Mouse (Mus musculus): ENCODE measurements around the gene Zfr.
"Not testable (repeated sequence)": the region's sequence is repeated elsewhere in the genome, so short reads cannot be mapped to it uniquely, and the experiment has no call there.

The Zfr gene

DNA sequence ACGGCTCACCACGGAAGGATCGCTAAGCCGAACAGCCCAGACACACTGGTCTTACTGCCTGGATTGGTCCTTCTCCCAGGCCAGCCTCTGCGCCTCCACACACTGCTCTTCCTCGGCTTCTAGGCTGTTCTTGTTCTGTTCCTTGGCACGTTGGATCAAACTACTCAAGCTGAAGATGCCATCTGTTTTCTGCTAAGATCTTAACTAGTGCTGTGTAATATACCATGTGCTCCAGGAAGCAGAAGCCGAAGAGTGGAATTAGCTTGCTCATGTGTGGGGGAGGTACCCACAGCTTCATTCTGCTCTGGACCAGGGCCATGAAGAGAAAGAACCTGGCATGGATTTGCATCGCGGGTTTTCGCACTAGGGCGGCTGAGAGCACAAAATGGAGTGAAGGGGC, 11.2 kb upstream of the Zfr start:
- no peak for DNase-seq (ENCODE audit: extremely low spot score, low spot score)

DNA sequence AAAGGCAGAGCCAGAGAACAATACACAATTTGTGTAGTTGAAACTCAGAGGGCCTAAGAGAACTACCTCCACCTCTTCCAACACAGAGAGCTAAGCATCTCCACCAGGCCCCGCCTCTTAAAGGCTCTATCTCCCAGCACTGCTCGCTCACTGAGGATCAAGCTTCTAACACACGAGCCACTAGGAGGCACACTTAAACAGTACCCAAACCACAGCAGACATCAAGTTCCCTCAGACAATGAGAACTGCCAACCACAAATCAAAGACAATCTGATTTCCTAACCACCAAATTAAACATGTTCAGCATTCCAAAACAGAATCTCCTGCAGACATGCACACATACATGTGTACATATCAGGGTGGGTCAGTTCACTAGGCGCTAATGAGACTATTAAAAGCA, 9.4 kb upstream of the Zfr start:
- DNase-seq (ENCODE audit: extremely low spot score, low spot score), result no peak

DNA sequence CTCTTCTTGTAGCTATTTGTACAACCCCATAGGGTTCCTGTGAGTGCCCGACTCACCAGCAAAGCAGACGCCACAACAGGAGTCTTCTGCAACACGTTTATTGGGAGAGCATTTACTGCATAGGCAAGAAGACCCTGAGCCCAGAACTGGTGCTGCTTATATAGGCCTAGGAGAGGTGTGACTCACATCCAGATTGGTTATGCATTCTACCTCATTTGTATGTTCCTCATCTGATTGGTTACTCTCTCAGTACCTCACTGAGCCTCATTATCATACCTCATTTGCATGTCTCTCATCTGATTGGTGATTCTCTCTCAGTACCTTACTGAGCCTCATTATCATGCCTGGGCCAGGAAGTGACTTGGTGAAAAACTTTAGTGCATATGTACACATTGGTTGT, 8.7 kb upstream of the Zfr start:
- DNase-seq (ENCODE audit: extremely low spot score, low spot score), result not testable (repeated sequence)

DNA sequence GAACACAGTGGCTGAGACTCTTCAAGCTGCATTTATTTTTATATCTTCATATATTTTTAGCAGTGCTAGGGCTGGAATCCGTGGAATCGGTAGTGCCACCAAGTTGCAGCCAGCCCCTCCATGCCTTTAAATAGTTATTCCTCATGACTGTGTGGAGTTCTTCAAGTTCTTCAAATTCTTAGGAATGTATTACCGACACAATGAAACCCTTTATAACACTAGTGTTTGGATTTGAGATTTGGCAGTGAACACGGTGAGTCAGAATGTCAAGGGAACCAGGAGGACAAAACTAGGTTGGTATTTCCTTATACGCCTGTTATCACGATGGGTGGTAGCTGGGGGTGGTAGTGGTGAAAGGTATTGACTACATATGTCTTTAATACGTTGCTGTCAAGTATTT, 6.4 kb upstream of the Zfr start:
- no peak for DNase-seq (ENCODE audit: extremely low spot score, low spot score)

DNA sequence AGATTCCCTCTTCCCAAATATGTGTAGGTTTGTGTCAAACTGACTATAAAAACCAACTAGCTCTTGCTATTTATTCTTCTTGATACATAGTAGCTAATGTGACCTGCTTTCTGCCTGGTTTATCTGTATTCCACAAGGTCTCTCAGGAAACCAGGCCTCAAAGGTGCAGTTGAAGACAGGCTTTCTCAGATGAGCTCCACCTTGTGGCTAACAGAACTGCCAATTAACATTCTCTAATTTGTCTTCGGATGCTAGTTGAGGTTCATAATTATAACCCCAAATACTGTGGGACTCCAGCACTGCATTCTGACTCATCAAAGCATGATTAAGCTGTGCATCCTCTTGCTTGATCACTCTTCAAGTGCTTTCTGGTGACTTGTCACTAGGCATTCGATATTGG, 4.2 kb upstream of the Zfr start:
- DNase-seq (ENCODE audit: extremely low spot score, low spot score), result no peak

DNA sequence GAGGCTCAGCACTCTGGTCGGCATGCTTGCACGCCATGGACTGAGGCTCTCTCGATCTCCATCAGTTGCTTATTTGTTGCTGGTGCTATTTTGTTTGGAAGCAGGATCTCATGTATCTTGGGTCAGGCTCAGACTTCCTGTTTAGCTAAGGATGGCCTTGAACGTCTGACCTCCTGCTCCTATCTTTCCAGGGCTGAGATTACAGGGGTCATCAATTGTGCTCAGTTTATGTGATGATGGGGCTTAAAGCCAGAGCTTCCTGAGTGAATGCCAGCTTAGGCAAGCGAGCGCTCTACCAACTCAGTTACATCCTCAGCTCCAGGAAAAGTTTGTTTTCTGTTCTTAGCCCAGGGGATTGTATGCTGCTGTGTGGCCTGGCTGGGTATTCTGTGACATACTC, 3.1 kb upstream of the Zfr start:
- no peak for DNase-seq (ENCODE audit: extremely low spot score, low spot score)

DNA sequence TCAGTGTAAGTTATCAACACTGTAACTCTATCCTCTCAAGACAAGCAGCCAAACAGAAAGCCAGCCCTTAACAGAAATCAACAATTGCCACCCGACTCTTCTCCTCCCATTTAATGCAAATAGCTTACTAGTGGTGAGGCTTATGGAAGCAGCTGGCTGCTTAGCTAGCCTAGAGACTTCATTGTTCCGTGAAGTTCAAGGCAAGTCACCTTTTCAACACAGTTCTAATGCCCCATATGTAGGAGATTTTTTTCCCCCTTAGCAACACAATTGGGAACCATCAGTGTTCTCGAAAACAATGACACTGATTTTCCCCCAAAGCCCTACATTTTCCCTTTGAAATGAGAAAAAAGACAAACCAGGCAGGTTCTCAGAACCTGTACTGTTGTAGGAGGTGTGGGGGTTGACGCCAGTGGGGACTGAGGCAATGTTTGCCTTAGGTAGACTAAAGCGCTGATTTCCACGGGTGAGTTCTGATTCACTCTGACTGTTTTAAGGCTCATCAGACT, 1.9 kb upstream of the Zfr start:
- DNase-seq (ENCODE audit: extremely low spot score, low spot score), result no peak

DNA sequence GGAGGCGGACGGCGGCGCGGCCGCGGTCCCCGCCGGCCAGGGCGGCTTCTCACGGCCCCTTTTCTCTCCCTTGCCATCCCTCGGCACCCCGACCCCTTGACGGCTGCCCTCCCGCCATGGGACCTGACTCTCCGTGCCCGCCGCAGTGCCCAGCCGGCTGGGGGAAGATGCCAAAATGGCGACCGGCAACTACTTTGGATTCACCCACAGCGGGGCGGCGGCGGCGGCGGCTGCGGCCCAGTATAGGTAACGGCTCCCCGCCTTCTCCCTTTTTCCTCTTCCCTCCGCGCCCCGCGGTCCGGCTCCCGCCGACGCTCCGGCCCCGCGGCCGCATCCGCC, 431 bp downstream of the Zfr start:
- DNase-seq (ENCODE audit: extremely low spot score, low spot score), result no peak

DNA sequence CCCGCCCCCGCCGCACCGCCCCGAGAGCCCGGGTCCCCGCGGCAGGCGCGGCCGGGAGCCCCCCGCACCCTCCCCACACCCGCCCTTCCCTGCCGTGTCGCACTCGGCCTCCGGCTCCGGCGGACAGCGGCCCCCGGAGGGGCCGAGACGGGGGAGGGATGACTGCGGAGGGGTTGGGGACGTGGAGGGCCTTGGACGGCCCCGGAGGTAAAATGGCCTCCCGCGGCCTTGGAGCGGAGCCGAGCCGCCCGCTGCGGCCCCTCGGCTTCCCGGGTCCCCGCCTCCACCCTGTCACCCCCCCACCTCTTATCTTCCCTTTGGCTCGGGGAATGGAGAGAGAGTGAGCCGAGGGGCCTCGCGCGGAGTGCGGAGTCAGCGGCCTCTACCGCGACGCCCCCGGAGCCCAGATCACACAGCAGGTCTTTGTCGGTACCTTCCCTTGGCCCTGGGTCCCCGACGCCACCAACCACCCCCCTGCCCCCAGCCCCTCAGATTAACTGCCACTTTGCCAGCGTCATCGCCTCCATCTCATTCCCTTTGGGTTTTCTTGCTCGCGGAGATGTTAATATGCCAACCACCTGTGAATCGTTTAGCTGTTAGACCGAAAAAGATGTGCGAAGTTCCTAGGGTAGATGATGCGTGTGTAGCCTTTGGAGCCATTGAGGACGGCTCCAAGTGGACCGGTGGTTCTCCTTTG, 949 bp downstream of the Zfr start:
- DNase-seq (ENCODE audit: extremely low spot score, low spot score), result peak; percentile 77

DNA sequence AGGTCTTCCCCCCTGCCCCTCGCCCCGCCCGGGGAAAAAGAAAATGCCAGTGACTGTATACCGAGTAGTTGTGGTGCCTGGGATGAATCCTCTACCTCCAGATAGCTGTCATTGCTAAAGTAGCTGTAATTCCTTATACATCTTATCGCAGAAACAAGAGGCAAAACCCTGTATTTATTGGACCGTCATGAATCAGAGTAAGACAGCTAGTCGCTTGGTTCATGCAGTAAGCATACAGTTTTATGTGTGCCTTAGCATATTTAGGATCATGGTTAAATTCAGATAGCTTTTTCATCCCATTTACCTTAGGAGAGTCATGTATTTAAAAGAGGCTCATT, 1.5 kb downstream of the Zfr start:
- no peak for DNase-seq (ENCODE audit: extremely low spot score, low spot score)

DNA sequence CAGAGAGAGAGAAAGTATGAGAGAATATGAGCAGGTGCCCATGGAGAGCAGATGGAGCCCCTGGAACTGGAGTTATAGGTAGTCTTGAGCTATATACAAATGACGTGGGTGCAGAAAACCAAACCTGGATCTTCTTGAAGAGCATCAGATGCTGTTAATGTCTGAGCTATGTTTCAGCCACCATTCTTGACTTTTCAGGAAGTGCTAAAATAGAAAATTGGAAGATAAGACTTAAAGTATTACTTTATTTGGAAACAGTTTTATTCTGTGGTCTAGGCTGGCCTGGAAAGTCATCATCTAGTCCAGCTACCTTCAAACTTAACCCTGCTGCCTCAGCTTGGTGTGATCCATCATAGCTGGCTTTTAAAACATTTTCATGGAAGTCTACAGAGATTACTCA, 7.3 kb downstream of the Zfr start:
- DNase-seq (ENCODE audit: extremely low spot score, low spot score), result no peak

DNA sequence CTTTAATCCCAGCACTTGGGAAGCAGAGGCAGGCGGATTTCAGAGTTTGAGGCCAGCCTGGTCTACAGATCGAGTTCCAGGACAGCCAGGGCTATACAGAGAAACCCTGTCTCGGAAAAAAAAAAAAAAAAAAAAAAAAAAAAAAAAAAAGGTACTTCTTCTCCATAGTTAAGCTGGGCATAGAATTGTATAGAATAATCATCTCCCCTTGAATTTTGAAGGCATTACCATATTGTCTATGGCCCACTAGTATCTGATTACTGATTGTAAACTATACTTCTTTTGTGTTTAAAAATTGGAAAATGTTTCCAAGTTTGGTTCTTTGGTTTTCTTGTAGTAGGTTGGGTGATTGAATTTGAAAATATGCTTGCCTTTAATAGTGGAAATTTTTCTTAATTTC, 13.2 kb downstream of the Zfr start:
- DNase-seq (ENCODE audit: extremely low spot score, low spot score), result not testable (repeated sequence)

DNA sequence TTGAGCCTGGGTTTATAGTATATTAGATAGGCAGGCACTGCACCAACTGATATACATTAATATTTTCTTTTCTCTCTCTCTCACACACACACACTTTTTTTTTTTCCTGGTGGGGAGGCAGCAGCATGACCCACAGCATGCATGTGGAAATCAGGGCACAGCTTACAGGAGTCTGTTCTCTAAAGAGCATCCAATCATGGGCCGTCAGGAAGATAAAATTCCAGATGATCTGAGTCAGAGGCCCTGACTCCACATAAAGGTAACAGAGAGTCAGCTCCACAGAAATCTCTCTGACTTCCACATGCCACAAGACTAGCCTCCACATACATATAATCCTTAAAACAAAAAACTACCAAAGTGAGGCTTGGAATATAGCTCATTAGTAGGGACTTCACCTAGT, 16.9 kb downstream of the Zfr start:
- no peak for DNase-seq (ENCODE audit: extremely low spot score, low spot score)

DNA sequence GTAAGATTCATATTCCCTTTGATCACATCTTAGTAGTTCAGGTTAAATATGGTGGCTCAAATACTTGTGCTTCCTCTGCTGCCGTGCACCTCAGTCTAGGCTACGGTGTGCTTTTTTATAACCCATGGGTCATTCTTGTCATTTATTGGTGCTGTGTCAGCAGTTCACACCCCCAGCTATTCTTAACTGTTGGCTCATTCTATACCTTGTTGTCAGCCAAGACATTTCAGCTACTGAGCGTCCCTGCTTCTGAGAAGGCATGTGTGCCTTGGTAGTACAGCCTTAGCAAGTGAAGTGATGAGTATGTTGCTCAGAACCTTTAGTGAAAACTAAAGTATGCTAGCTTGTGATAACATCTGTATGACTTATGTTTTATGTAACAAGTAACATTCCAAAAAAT, 17.7 kb downstream of the Zfr start:
- DNase-seq (ENCODE audit: extremely low spot score, low spot score), result no peak

DNA sequence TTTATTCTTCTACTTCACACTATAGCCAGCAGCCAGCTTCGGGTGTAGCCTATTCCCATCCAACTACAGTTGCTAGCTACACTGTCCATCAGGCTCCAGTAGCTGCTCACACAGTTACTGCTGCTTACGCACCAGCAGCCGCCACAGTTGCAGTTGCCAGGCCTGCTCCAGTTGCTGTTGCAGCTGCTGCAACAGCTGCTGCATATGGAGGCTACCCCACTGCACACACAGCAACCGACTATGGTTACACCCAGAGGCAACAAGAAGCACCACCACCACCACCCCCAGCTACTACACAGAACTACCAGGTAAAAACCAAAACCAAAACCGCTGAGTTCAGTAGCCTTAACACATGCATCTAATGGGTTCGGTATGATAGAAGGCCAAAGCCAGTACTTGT, 18.7 kb downstream of the Zfr start:
- no peak for DNase-seq (ENCODE audit: extremely low spot score, low spot score)

DNA sequence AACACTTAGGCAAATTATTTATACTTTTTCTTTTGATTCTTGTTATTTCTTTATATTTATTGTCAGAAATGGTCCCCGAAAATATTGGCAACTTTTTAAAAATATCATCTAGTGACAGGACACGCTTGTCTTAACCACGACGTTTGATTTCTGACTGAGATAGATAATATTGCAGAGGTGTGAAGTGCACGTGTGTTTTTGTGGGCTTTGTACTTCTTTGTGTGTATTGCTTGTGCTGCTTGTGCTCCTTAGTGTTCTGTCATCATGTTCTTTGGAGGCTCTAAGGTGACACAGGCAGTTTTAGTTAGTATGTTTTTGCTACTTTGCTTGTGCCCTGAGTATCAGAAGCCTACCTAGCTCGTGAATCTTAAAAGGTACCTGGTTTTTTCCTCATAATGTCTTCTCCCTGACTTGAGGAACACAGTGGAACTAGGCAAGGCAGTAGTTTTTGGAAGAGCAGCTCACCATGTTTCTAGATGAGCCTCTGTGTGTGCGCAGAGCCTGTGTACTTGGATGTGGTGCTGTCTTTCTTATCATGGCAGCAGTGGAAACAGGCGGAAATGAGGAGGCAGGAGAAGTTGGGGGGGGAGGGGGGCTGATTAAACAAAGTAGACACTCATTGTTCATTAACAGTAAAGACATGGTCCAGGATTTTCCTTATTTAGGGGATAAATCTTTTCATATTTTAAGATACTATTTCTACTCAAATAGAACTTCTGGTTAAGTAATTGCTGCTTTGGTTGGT, 23.5 kb downstream of the Zfr start:
- no peak for DNase-seq (ENCODE audit: extremely low spot score, low spot score)

DNA sequence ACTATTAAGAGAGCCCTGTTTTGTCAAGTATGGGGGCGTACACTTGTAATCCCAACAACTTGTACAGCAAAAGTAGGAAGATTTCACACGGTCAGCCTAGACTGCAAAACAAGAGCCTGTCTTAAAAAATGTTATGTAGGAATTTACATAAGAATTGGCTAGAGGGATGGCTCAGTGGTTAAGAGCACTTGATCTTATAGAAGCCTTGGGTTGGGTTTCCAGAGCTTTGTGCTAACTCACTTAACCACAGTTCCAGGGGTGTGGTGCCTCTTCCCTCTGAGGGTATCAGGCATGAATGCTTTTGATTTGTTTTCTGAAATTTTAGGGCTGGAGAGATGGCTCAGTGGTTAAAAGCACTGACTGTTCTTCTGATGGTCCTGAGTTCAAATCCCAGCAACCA, 29.8 kb downstream of the Zfr start:
- no peak for DNase-seq (ENCODE audit: extremely low spot score, low spot score)

DNA sequence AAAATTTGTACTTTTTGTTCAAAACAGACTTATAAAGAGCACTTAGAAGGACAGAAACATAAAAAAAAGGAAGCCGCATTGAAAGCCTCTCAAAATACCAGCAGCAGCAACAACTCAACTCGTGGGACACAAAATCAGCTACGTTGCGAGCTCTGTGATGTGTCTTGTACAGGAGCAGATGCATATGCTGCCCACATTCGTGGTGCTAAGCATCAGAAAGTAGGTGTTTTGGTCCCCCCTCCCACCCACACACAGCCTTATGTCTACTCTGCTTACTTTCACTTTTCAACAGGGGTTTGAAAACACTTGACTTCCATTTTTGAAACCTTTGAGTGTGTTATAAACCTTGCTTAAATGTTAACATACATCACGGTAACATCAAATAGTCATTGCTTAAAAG, 31.9 kb downstream of the Zfr start:
- no peak for DNase-seq (ENCODE audit: extremely low spot score, low spot score)

DNA sequence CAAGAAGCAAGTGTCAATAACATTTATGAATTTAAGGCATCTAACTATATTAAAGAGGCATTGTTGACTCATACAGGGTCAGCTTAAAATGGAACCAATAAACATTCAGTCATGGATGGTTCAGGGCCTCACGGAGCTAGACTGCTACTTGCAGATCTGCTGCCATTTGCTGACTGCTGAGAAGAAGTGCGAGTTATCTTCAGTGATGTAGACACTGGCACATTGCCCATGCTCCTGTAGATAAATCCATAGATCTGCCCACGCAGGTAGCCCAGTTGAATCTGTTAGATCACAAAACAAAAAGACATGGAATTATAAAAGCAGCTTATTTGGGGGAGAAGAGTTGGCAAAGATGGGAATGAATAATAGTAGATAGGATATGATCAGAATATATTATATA, 36.1 kb downstream of the Zfr start:
- no peak for DNase-seq (ENCODE audit: extremely low spot score, low spot score)

DNA sequence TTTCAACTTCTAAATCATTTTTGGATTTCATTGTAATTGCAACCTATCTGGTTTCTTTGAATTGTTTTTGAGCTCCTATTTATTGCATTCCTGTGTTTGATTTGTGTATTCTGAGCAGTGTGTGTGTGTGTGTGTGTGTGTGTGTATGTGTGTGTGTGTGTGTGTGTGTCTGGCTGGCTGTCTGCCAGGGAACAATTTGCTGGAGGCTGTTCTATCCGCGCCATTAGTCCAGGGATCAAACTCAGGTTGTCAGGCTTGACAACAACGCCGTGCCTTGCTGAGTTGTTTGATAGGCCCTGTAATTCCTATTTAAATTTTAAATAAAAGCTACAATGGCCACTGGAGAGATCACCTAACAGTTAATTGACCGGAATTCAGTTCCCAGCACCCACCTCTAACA, 60.5 kb downstream of the Zfr start:
- DNase-seq (ENCODE audit: extremely low spot score, low spot score), result no peak

DNA sequence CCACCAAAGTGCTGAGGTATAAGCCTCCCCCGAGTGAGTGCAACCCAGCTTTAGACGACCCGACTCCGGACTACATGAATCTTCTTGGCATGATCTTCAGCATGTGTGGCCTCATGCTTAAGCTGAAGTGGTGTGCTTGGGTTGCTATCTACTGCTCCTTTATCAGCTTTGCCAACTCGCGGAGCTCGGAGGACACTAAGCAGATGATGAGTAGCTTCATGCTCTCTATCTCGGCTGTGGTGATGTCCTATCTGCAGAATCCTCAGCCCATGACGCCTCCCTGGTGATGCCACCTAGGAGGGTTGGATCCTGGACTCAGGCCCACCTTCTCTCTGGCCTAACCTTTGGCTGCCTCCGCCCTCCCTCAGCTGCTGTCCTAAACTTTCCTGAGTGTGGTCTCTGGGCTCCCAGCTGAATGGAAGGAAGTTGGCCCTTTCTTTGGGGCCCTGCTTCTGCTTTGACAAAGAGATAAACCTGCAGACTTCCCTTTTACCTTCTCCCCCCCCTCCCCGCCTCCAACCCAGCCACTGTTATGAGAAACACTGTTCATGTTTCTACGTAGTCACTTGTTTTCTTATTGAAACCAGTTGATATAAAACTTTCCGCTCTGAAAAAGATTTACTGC, 63.7 kb downstream of the Zfr start:
- DNase-seq (ENCODE audit: extremely low spot score, low spot score), result not testable (repeated sequence)

DNA sequence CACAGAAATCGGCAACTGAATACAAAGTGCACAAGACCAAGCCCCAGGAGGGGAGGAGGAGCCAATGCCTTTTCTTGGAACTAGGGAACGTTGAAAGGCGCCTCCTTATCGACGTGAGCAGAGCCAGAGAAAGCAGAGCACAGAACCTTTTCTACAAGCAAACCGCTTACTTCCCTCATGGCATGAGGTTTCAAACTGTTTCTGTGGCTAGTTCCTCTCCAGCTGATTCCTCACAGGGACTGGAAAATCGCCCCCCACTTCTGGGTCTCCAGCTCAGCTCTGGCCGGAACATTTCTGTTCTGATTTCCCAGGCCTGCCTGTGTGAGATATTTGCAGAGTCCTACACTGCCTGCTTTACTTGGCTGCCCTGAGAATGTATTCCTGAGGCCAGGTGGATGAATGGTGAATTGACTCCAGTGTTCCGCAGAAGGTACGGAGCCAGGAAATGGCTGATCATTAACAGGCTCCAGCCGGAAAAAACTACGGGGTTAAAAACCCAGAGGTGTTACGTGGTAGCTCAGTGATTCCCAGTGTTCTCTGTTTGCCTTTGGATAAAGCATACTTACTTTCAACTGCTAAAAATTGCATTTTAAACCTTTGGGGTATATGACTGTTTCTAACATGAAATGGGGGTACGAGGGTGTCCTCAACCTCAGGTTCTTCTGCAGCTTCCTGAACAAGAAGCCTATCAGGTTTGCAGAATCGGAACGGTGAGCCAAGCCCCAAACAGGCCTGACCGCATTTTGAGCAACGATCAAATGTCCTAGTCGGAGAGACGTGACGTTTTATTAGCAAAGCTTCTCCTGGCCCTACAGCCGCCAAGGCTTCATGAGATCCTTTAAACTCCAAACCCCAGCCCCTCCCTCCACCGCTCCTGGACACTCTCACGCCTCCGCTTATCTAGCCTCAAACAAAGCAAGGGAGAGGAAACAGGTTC, 76.5 kb downstream of the Zfr start:
- DNase-seq (ENCODE audit: extremely low spot score, low spot score), result no peak
